Mouse (Mus musculus) NIH3T3 (cell line): ENCODE results near the gene Samd15.

Source experiments
- DNase-seq: peaks from one replicate; pipeline ENCODE4 v3.0.0-alpha.2; 2012; ENCODE audit warnings: low read depth

The Samd15 gene

DNA sequence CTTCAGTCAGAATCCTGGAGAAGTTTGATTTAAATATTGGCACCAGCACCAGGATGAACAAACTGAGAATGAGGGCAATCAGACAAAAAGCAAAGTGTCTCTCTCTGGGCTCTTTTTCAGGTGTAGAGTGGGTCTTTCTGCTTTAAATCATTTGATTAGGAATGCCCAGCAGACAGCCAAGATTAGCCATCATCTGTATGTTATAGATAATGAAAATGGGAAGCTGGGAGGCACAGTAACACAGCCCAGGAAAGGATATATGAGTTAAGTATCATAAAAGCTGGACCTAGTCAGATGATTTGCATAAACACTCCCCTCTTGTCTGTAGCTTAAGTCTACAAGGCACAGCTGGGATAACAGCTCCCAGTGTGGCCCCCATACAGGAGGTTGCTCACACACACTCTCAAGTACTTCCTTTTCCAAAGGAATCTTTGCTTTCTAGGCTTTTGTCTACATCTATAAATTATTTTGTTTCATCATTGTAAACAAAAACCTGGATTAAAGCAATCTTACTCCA, 30.9 kb downstream of the Samd15 start:
- DNase-seq: no peak

DNA sequence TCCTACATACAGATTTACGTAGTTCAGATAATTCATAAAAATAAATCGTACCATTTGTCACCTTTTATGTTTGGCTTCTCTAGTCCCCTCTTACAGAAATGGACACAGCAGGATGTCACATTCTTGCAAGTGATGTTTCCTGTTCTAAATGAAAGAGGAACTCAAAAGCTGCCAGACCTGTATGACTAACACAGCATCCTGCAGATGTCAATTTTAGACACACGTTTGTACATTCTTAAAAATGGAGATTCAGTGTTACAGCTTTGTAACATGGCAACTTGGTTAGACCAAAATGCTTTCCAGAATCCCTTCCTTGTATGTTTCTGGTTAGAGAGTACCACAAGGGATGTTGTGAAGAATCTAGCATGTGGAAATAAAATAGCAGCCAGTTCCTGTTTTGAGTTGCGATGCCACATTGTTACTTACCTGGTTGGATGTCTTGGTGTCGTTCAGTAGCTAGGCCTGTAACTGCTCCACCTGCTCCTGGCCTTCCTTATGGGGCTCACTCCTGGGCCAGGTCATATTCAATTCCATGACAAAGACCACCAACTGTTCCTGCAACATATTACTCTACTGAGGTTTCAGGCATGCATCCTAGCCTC, 37.5 kb downstream of the Samd15 start:
- no peak for DNase-seq

DNA sequence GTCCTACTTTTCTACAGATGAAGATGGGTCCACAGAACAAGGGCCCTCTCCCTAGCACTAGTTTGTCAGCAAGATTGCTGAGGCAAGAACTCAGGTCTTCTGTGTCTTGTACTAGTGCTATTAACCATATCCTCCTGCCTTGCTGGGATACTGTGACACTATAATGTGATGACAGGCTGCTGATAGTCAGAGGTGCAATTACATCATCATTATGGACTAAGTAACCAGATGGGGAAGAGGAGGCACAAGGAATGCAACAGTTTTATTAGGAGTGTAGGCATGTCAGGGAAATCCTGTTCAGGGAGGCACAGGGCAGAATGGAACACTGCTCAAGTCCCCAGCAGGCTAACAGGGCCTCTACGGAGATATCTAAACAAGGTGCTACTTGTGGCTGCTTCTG, 39.1 kb downstream of the Samd15 start, which contains the start of gene Noxred1:
Gene Noxred1 (minus strand): TSS at position 101 of the 400 bp plus-strand sequence.
- DNase-seq: no peak

DNA sequence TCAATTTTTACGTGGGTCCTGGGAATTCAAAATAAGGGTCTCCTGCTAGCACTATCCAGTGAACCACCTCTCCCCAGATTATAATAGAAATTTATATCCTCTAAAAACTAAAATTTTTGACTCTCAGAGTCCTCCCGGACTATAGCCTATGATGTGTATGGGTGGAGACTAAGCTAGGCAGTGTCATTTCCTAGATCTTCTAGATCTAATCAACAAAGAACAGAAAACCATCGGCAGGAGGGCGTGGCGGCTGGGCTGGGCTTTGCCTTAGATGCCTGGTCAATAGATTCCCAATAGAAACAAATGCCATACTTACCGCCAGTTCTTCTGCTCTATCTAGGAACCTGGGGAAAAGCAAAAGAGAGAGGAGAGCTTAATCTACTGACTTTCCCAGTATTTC, 50.6 kb downstream of the Samd15 start:
- DNase-seq: no peak

DNA sequence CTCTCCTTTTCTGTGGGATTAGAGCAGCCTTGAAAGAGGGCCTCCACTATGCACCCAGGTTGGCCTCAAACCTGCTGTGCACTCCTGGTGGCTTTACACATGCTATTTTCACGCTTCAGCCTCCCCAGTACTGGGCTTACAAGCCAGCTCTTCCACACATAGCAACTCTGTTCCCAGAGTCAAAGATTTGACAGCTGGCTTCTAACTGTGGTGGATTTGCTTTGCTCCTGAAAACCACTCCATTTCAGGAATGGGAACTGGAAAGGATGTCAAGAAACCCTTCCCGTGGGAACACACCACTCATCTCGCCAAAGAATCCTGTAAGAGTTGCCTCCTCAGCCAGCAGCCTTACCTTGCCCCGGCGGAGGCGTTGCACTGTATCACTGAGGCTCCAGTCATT, 54.4 kb downstream of the Samd15 start:
- no peak for DNase-seq

DNA sequence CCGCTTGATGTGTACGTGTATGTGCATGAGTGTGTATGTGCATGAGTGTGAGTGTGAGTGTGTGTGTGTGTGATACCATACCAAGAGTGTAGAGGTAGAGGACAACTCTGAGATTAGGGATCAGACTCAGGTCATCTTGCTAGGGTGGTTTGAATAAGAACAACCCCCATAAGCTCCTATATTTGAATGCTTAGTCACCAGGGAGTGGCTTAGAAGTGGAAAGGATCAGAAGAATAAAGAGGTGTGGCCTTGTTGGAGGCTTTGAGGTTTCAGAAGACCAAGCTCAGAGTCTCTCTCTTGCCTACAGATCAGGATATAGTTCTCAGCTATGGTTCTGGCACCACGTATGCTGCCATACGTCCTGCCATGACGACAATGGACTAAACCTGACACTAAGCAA, 57.1 kb downstream of the Samd15 start:
- no peak for DNase-seq

DNA sequence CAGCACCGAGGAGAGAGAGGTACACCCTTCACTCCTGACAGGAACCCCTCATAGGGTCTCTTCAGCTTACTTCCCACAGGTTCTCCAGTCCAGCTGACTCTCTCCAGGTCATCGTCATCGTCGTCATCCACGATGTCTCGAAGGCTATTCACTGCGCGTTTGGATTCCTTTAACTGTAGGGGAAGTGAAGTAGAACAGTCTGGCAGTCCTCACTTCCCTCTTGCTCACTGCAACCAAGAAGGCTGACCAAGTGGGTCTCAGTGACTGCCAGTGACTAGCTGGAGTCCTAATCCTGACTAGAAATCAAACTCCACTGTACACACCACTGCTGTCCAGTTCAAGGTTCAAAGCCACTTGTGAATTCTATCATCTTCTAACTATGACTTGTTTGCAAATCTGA, 61.0 kb downstream of the Samd15 start:
- DNase-seq: no peak
